In the genomic region with DNA sequence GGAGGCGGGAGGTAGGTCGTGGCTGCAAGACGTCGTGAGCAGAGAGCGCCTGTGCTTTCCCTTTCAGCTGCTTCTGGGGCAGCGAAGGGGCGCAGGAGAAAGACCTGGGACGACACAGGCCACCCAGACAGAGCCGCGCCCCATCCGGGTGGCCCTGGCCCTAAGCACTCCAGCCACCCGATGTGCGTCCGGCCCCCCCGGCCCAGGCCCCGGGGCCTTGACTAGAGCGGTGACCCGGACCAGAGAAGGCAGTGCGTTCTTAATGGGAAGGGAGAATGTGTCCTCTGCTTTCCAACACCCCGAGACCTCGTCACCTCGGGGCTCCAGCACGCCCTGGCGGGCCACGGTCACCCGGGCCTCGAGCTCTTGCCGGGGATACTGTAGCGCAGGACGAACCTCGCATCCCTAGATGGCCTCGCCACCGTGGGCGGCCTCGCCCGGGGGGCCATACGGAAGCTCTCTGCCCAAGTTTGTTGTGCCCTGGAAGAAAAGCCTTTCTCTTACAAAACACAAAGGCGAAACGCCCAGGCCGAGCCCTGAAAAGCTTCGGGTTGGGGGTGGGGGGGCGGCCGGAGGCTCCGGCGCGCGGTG, we compare ENCODE assay signal across 8 mouse cellular contexts. TPM values are rescaled to one million over a fixed set of nuclear protein-coding genes. Genes with fewer than 3 reads are reported as not detected.
DNase-seq lines count a peak whose midpoint lies in the region; ATAC-seq lines count a peak whose summit lies in the region.

No protein-coding gene starts in this region.

- peaks cover 14% of the 10 kb centered on the region for H3K4me1 ChIP-seq in erythroblast, embryonic 14.5 days (ENCODE audit: control insufficient read depth)
- H3K4me1 ChIP-seq in forebrain, embryonic 15.5 days: peaks cover 39% of the 10 kb centered on the region
- H3K4me1 ChIP-seq in lung, embryonic 16.5 days (replicated peaks; ENCODE audit: control insufficient read depth, insufficient read depth, low read length): peaks cover 19% of the 10 kb centered on the region

- ATAC-seq in erythroblast, adult 5-6 weeks (replicated peaks; ENCODE audit: low FRiP score, poor library complexity, severe bottlenecking): no peak; the same call in 1 of the 2 replicates
- ATAC-seq in forebrain, embryonic 15.5 days (replicated peaks): no peak
- peak; percentile 23; the same call in 1 of the 2 replicates for ATAC-seq in lung, embryonic 16.5 days (ENCODE audit: low read depth)

- H3K9me3 ChIP-seq in erythroblast, embryonic 14.5 days (ENCODE audit: control insufficient read depth, low read length): peaks cover 14% of the 10 kb centered on the region; the same call in 1 of the 2 replicates
- H3K9me3 ChIP-seq in forebrain, embryonic 15.5 days: no peaks in the 10 kb centered on the region
- no peaks in the 10 kb centered on the region for H3K9me3 ChIP-seq in lung, embryonic 16.5 days (ENCODE audit: control insufficient read depth, low read length)

- H3K4me3 ChIP-seq in erythroblast, embryonic 14.5 days (replicated peaks): peak overlapping the region; percentile 41
- peak overlapping the region; percentile 37 for H3K4me3 ChIP-seq in forebrain, embryonic 15.5 days
- peak overlapping the region; percentile 53 for H3K4me3 ChIP-seq in lung, embryonic 16.5 days (ENCODE audit: low read length)

- peak overlapping the region; percentile 40 for H3K9ac ChIP-seq in forebrain, embryonic 15.5 days (replicated peaks)
- H3K9ac ChIP-seq in lung, embryonic 16.5 days (ENCODE audit: low read length): peak overlapping the region; percentile 52

- peaks cover 99% of the 10 kb centered on the region for H3K27me3 ChIP-seq in erythroblast, embryonic 14.5 days (ENCODE audit: control insufficient read depth)
- H3K27me3 ChIP-seq in forebrain, embryonic 15.5 days: peaks cover 72% of the 10 kb centered on the region
- H3K27me3 ChIP-seq in lung, embryonic 16.5 days (ENCODE audit: control insufficient read depth, insufficient read depth, low read depth, low read length): peaks cover 57% of the 10 kb centered on the region
- no peaks in the 10 kb centered on the region for H3K27me3 ChIP-seq in splenic B cell, adult 2 months (ENCODE audit: control insufficient read depth, insufficient read depth, low read length, poor library complexity, severe bottlenecking)

- H3K36me3 ChIP-seq in erythroblast, embryonic 14.5 days (ENCODE audit: control insufficient read depth): no peaks in the 10 kb centered on the region
- no peaks in the 10 kb centered on the region for H3K36me3 ChIP-seq in forebrain, embryonic 15.5 days
- H3K36me3 ChIP-seq in lung, embryonic 16.5 days (ENCODE audit: control insufficient read depth, insufficient read depth, low read length): no peaks in the 10 kb centered on the region
- H3K36me3 ChIP-seq in splenic B cell, adult 2 months (ENCODE audit: control insufficient read depth, insufficient read depth, low read length, poor library complexity, severe bottlenecking): no peaks in the 10 kb centered on the region

- H3K4me2 ChIP-seq in forebrain, embryonic 15.5 days (replicated peaks): peak overlapping the region; percentile 44
- peak overlapping the region; percentile 86 for H3K4me2 ChIP-seq in lung, embryonic 16.5 days (ENCODE audit: low read depth, low read length)

- peak; percentile 63 for DNase-seq in adrenal gland, adult 2 months
- peak; percentile 33 for DNase-seq in induced T-regulatory cell, adult 2 months (ENCODE audit: low read depth)
- peak; percentile 49 for DNase-seq in splenic B cell, adult 2 months (ENCODE audit: low read depth, low spot score)
- no peak for DNase-seq in right cerebral cortex, postnatal 25 days

- WGBS in forebrain, embryonic 15.5 days: 1% methylated on average over 47 of the region's 47 CpGs
- under 1% methylated on average over 45 of the region's 47 CpGs for WGBS in lung, embryonic 16.5 days

- H3K27ac ChIP-seq in forebrain, embryonic 15.5 days (replicated peaks): peak overlapping the region; percentile 49; the same call in 1 of the 2 replicates
- H3K27ac ChIP-seq in lung, embryonic 16.5 days (ENCODE audit: low read length): no peak overlapping the region

RNA-seq across cellular contexts. Expression of a gene that starts 1.8 kb away (rescaled TPM):
- polyA plus RNA-seq in erythroblast, embryonic 14.5 days (2012): 5.1 and 5.2 TPM in 2 replicates
- 6.3 and 19.0 TPM in 2 replicates for total RNA-seq in erythroblast, adult 5-6 weeks (2015; ENCODE audit: low replicate concordance)
- 19.5 and 22.1 TPM in 2 replicates for total RNA-seq in erythroblast, adult 5-6 weeks (2017; ENCODE audit: low replicate concordance)
- 10 to 100 TPM; 79.4 to 97.0 TPM for total RNA-seq in adrenal gland, adult 2 months (2021)
- 111 and 119 TPM in 2 replicates for polyA plus RNA-seq in adrenal gland, adult 2 months (2012; rRNA removed)
- 122 and 128 TPM in 2 replicates for polyA plus RNA-seq in forebrain, embryonic 15.5 days (2015; fragmentation: Nextera tagmentation; extraction: Ambion mirVana)
- 60.6 and 61.5 TPM in 2 replicates for polyA plus RNA-seq in lung, embryonic 16.5 days (2015; fragmentation: Nextera tagmentation; extraction: Ambion mirVana)

RNA-seq across cellular contexts. Expression of a gene that starts 55.2 kb away (rescaled TPM):
- 18.1 and 20.6 TPM in 2 replicates for polyA plus RNA-seq in erythroblast, embryonic 14.5 days (2012)
- 20.4 and 21.9 TPM in 2 replicates for total RNA-seq in erythroblast, adult 5-6 weeks (2015; ENCODE audit: low replicate concordance)
- total RNA-seq in erythroblast, adult 5-6 weeks (2017; ENCODE audit: low replicate concordance): 1.1 and 9.4 TPM in 2 replicates
- total RNA-seq in adrenal gland, adult 2 months (2021): 10 to 100 TPM; 60.3 to 69.1 TPM
- 131 and 142 TPM in 2 replicates for polyA plus RNA-seq in adrenal gland, adult 2 months (2012; rRNA removed)
- 255 and 270 TPM in 2 replicates for polyA plus RNA-seq in forebrain, embryonic 15.5 days (2015; fragmentation: Nextera tagmentation; extraction: Ambion mirVana)
- polyA plus RNA-seq in lung, embryonic 16.5 days (2015; fragmentation: Nextera tagmentation; extraction: Ambion mirVana): 120 and 127 TPM in 2 replicates
